Mouse (Mus musculus) liver, embryonic 14.5 days (tissue): Measurements from ENCODE around the gene Nav2. TPM values are rescaled to one million over a fixed set of nuclear protein-coding genes. Genes with fewer than 3 reads are reported as not detected.

ENCODE experiments used
- ATAC-seq: fragments of 200-750 bp; cut with Nextera tagmentation; 2 replicates; pipeline ENCODE4 v1.8.0; 2017; ENCODE audit warnings: moderate number of reproducible peaks, mild to moderate bottlenecking, moderate library complexity; ENCODE audit not compliant: insufficient read depth
- DNase-seq, 3 experiments: peaks; one replicate each; pipeline ENCODE4 v3.0.0-alpha.2; 2012 to 2013; ENCODE audit warnings: low read depth in 3 of 3, low spot score in 3 of 3
- H3K27ac ChIP-seq: fragments of 300-500 bp; sonication (generic); 2 replicates; pipeline ENCODE4 v1.5.1; 2014; ENCODE audit warnings: moderate library complexity, mild to moderate bottlenecking, control low read depth, inconsistent platforms
- H3K27me3 ChIP-seq: fragments of 300-500 bp; sonication (generic); 2 replicates; pipeline ENCODE4 v1.6.1; 2014; ENCODE audit warnings: mild to moderate bottlenecking, low read length, moderate library complexity; ENCODE audit not compliant: control insufficient read depth, insufficient read depth
- H3K36me3 ChIP-seq: fragments of 300-500 bp; sonication (generic); replicated peaks from 2 replicates; pipeline ENCODE4 v1.6.1; 2014; ENCODE audit warnings: low read depth; ENCODE audit not compliant: control insufficient read depth, insufficient read depth
- H3K4me1 ChIP-seq, 2 experiments: fragments of 200-500 bp in 1 of 2; fragments of 300-500 bp in 1 of 2; sonication (generic) in 1 of 2; replicated peaks; 2 replicates each; pipeline ENCODE4 v1.6.1; 2012 to 2014; ENCODE audit warnings: antibody characterized with exemption in 1 of 2, inconsistent platforms in 1 of 2, low read length in 1 of 2; ENCODE audit not compliant: control insufficient read depth in 2 of 2, insufficient read depth in 2 of 2
- H3K4me2 ChIP-seq: fragments of 300-500 bp; sonication (generic); 2 replicates; pipeline ENCODE4 v1.6.1; 2014; ENCODE audit warnings: low read depth, mild to moderate bottlenecking, control low read depth, moderate library complexity
- H3K4me3 ChIP-seq, 2 experiments: fragments of 200-500 bp in 1 of 2; fragments of 300-500 bp in 1 of 2; sonication (generic) in 1 of 2; 2 replicates each; pipeline ENCODE4 v1.5.1; 2012 to 2014; ENCODE audit warnings: low read depth in 2 of 2, low read length in 2 of 2, mild to moderate bottlenecking in 2 of 2, control low read depth in 1 of 2, inconsistent platforms in 1 of 2, moderate library complexity in 1 of 2; ENCODE audit not compliant: insufficient read depth in 1 of 2
- H3K9ac ChIP-seq: fragments of 300-500 bp; sonication (generic); replicated peaks from 2 replicates; pipeline ENCODE4 v1.6.1; 2014; ENCODE audit warnings: mild to moderate bottlenecking, control low read depth, moderate library complexity
- H3K9me3 ChIP-seq: fragments of 300-500 bp; sonication (generic); 2 replicates; pipeline ENCODE4 v1.6.1; 2016; ENCODE audit warnings: low read length, mixed read lengths; ENCODE audit not compliant: control insufficient read depth
- CTCF ChIP-seq: IDR thresholded peaks from 2 replicates; pipeline ENCODE4 v1.5.1; 2016; ENCODE audit warnings: antibody characterized with exemption, low read depth, control low read depth
- EP300 ChIP-seq: IDR thresholded peaks from 2 replicates; pipeline ENCODE4 v1.6.1; 2016; ENCODE audit warnings: antibody characterized with exemption, low read depth
- WGBS: fragments of 180-500 bp; shearing (Covaris S2); extraction: QIAGEN DNeasy Blood & Tissue Kit; methylation state at CpG from one replicate; pipeline ENCODE4 v1.1.7; 2014; ENCODE audit not compliant: insufficient replicate concordance; 5-methylcytosine and 5-hydroxymethylcytosine counted together
- polyA plus RNA-seq, 2 experiments: library from polyadenylated mRNA; depleted of rRNA in 1 of 2; stranded (reverse) in 1 of 2; unstranded in 1 of 2; fragments of >200 nt; fragmentation: Nextera tagmentation in 1 of 2; extraction: Ambion mirVana in 1 of 2; gene quantifications; 2 replicates each; pipeline versions ENCODE4 v1.2.1 to v1.2.3; 2012 to 2014

Gene Nav2
- polyA plus RNA-seq, 2 experiments, result 1.5 to 1.6 TPM

DNA sequence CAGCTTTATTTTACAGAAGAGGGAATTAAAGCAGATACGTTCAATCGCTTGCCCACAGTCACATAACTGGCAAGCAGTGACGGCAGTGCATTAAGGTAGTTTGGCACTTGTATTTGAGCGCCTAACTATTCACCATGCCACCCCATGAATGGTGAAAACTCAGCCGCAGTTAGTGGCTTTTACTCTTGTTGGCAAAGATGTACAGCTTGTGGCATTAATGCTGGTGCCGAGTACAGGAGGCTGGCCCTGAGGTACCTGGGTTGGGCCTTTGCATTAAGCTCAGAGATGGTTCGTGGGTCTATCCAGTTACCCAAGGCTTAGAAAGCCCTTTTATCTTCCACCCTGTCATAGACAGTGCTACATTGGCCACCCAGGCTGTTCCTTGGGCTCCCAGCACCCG, 87.2 kb downstream of the Nav2 start:
- 66% methylated on average over 8 of the region's 8 CpGs for WGBS
- Histone ChIP-seq H3K9ac (no peak overlapping the region), H3K27me3 (peaks cover 14% of the 10 kb centered on the region), H3K4me3 (no peak overlapping the region), H3K4me1 (peaks cover 24 to 31% of the 10 kb centered on the region in 2 experiments), H3K4me2 (no peak overlapping the region), H3K27ac (no peak overlapping the region), H3K36me3 (no peaks in the 10 kb centered on the region), H3K9me3 (no peaks in the 10 kb centered on the region)
- TF ChIP-seq EP300, result no peak
- TF ChIP-seq CTCF, result no peak
- no peak for DNase-seq
- ATAC-seq, result no peak

DNA sequence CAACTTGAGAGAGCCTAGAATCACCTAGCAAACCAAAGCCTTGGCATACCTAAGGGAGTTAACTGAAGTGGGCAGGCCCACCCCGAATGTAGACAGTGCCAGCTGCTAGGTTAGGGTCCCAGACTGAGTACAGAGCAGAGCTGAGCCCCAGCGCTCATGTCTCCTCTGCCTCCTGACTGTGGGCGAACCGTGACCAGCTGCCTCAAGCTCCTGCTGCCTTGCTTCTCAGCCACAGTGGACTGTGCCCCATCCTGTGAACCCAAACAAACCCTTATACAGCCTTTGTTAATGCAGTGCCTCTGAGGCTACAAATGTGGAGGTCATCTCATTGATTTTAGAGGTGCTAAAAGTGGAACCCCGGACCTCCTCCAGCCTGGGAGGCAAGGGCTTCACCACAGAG, 88.3 kb downstream of the Nav2 start:
- H3K4me1 ChIP-seq, result peaks cover 13 to 19% of the 10 kb centered on the region in 2 experiments
- no peaks in the 10 kb centered on the region for H3K9me3 ChIP-seq
- H3K4me2 ChIP-seq, result no peak overlapping the region
- peaks cover 14% of the 10 kb centered on the region for H3K27me3 ChIP-seq
- no peak overlapping the region for H3K9ac ChIP-seq
- no peak overlapping the region for H3K27ac ChIP-seq
- no peak overlapping the region for H3K4me3 ChIP-seq
- H3K36me3 ChIP-seq, result no peaks in the 10 kb centered on the region
- no peak for TF ChIP-seq EP300
- no peak for DNase-seq
- 67% methylated on average over 5 of the region's 5 CpGs for WGBS
- no peak for ATAC-seq

DNA sequence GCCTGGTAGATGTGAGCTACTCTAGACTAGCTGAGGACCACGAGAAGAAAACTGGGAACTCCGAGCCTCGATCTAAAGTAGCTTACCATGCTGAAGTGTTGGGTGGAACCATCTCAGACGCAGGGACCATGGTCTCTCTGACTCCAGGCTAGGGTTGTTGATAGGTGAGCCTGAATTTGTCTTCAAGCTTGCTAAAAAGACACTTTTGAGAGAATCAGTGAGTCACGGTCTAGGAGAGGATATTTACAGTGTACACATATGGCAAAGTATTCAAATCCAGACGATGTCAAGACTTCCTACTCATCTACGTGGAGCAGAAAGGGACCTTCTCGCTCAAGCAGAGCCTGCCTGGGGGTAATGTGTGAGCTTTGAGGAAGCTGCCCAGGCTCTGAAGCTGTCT, 89.6 kb downstream of the Nav2 start:
- no peak for TF ChIP-seq CTCF
- no peak for TF ChIP-seq EP300
- no peak overlapping the region for H3K9ac ChIP-seq
- H3K9me3 ChIP-seq, result no peaks in the 10 kb centered on the region
- H3K36me3 ChIP-seq, result no peaks in the 10 kb centered on the region
- H3K27me3 ChIP-seq, result peaks cover 14% of the 10 kb centered on the region
- H3K4me2 ChIP-seq, result no peak overlapping the region
- H3K4me3 ChIP-seq, result no peak overlapping the region
- ATAC-seq (no peak), DNase-seq (no peak)
- H3K27ac ChIP-seq, result no peak overlapping the region
- 60% methylated on average over 8 of the region's 8 CpGs for WGBS
- H3K4me1 ChIP-seq, result peaks cover 4 to 8% of the 10 kb centered on the region in 2 experiments

DNA sequence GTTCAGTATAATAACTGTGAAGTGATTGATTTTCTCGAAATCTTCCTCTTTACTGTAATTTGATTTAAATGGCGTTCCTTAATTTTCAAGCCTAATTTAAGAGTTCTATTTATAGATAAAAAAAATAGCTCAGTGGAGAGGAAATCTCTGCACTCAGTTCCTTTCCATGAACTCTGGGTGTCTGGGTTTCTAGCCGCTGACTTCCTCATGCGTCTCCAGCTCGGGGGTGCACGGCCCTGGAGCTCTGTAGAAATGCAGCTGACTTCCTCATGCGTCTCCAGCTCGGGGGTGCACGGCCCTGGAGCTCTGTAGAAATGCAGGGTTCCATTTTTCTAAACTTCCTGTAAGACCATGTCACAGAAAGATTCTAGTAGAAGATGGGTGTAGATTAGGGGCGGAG, 90.1 kb downstream of the Nav2 start:
- Histone ChIP-seq H3K9me3 (no peaks in the 10 kb centered on the region), H3K4me1 (peaks cover 0 to 4% of the 10 kb centered on the region in 2 experiments; a peak in 2 of 4 replicates), H3K4me2 (no peak overlapping the region), H3K27ac (no peak overlapping the region), H3K9ac (no peak overlapping the region), H3K27me3 (peaks cover 14% of the 10 kb centered on the region), H3K4me3 (no peak overlapping the region), H3K36me3 (no peaks in the 10 kb centered on the region)
- no peak for DNase-seq
- TF ChIP-seq CTCF (no peak), EP300 (no peak)
- 18% methylated on average over 10 of the region's 10 CpGs for WGBS
- no peak for ATAC-seq

DNA sequence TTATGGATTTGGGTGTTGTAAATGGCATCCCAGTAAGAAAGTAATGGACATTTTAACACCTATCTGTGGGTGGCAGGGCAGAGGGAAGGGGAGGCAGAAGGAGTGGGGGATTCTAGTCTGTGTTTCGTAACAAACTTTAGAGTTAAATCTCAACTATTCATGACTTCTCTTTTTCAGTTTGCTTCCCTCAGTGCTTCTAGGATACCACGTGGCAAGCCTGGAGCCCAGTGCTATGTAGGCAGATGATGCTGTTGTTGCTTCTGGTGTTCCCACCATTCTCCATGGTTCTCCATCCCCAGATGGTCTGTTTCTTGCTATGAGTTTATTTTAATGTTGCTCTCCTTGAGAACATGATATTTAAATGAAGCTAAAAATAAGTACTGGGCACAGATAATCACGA, 92.3 kb downstream of the Nav2 start:
- Histone ChIP-seq H3K4me2 (no peak overlapping the region), H3K9ac (no peak overlapping the region), H3K4me3 (no peak overlapping the region), H3K4me1 (no peaks in the 10 kb centered on the region; a peak in 1 of 4 replicates), H3K36me3 (no peaks in the 10 kb centered on the region), H3K27me3 (peaks cover 5% of the 10 kb centered on the region), H3K9me3 (no peaks in the 10 kb centered on the region), H3K27ac (no peak overlapping the region)
- no peak for ATAC-seq
- 49% methylated on average over 3 of the region's 3 CpGs for WGBS
- TF ChIP-seq CTCF (no peak), EP300 (no peak)
- DNase-seq, result no peak

DNA sequence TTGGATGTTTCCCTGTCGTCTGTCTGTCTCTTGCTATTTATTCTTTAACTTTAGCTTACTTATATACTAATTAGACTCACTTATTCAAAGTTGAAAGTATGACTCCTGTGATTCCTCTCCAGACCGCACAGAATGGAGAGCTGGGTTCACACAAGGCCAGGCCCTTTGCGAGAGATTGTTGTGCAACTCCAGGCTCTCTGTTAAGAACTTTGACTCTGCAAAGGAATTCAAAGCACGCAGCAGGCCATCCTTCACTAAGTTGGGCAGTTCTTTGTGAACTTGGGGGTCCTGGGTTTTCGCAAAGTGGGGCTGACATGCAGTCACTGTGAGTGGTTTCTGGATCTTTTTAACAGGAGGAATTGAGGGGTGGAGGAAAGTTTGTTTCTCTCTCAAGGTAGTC, 95.9 kb downstream of the Nav2 start:
- TF ChIP-seq CTCF (no peak), EP300 (no peak)
- no peak overlapping the region for H3K4me2 ChIP-seq
- no peaks in the 10 kb centered on the region; the same call in 1 of the 2 replicates for H3K27me3 ChIP-seq
- no peak overlapping the region for H3K4me3 ChIP-seq
- no peaks in the 10 kb centered on the region for H3K9me3 ChIP-seq
- ATAC-seq (no peak), DNase-seq (no peak)
- 65% methylated on average over 5 of the region's 5 CpGs for WGBS
- H3K4me1 ChIP-seq, result no peaks in the 10 kb centered on the region; a peak in 1 of 4 replicates
- no peak overlapping the region for H3K9ac ChIP-seq
- no peak overlapping the region for H3K27ac ChIP-seq
- no peaks in the 10 kb centered on the region for H3K36me3 ChIP-seq
